Mouse (Mus musculus) testis, adult 2 months (tissue): ENCODE measurements around the gene Esyt2.

ENCODE experiments used
- CTCF ChIP-seq: fragments of 200-500 bp; IDR thresholded peaks from 2 replicates; pipeline ENCODE4 v1.5.1; 2012; ENCODE audit warnings: low read depth, mild to moderate bottlenecking, inconsistent platforms, low read length, moderate library complexity; ENCODE audit not compliant: control insufficient read depth, insufficient read depth, insufficient replicate concordance
- POLR2A ChIP-seq: fragments of 200-500 bp; IDR thresholded peaks from 2 replicates; pipeline ENCODE4 v1.6.1; 2012; ENCODE audit warnings: low read depth, mild to moderate bottlenecking, inconsistent platforms, low read length, moderate library complexity; ENCODE audit not compliant: control insufficient read depth

GRCm38 (mm10) chr12:116351022-116351421 is 70.0 kb downstream of the Esyt2 start:
- no peak for TF ChIP-seq POLR2A
- no peak for TF ChIP-seq CTCF
